Comparison of ENCODE assay signal across 10 mouse cellular contexts in the genomic region with DNA sequence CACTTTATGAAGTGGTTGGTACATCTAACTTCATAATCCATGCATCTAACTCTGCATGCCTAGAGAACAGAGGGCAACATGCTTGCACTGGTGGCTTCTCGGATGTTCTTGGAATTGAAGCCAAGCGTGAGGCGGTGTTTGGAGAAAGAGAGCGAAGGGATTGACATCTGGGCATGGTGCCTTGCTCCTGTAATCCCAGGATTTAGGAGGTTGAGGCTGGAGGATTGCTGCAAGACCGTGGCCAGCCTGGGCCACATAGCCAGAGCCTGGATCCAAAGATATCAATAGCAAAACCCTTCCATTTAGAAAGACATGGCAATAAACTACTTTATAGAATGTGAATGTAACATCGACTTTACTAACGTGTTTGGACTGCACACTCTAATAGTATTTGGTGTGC. TPM values are rescaled to one million over a fixed set of nuclear protein-coding genes. Genes with fewer than 3 reads are reported as not detected.
A peak's percentile ranks its signal among the peaks of the same experiment; 100 is the strongest.
DNase-seq lines count a peak whose midpoint lies in the region; ATAC-seq and TF ChIP-seq lines count a peak whose summit lies in the region.
"Had no signal": no experiment of that assay in that cellular context is flagged by ENCODE, and none has a peak within 500 bp of the region (broad histone marks: within the 10 kb centered on the region; RNA-seq: fewer than 3 reads in every experiment).

No protein-coding gene starts in this region.

- dilution Hi-C loops in CH12.LX (cut with MboI; ENCODE audit: extremely low pct_ligation_motif_present, extremely low pct_unique_long_range_greater_than_20kb, low sequenced_read_pairs) = no loop called here

- no peak for TF ChIP-seq EP300 in heart, adult 2 months (IDR thresholded peaks at IDR 0.05; ENCODE audit: insufficient read depth, low read depth, low read length)
- no peak for TF ChIP-seq EP300 in CH12.LX (IDR thresholded peaks at IDR 0.05; ENCODE audit: low read length)

- 0 out of 2 replicates have a peak, but pooled peaks cover 2% of the 10 kb centered on the region for H3K79me2 ChIP-seq in heart, adult 2 months (replicated peaks; ENCODE audit: control insufficient read depth, insufficient read depth, low read length)
- peaks cover 4% of the 10 kb centered on the region; the same call in 1 of the 2 replicates for H3K79me2 ChIP-seq in CH12.LX (replicated peaks; ENCODE audit: control insufficient read depth, extremely low read depth, insufficient read depth, poor library complexity, severe bottlenecking)

- no peak for ATAC-seq in midbrain, embryonic 11.5 days (ENCODE audit: low FRiP score)
- ATAC-seq in monocyte, adult 5-6 weeks (replicated peaks; ENCODE audit: insufficient number of reproducible peaks, low FRiP score, low TSS enrichment, poor library complexity, severe bottlenecking) = no peak

- peak; percentile 64 for DNase-seq in heart, adult 11 months
- DNase-seq in heart, adult 2 months = no peak
- DNase-seq in CH12.LX (ENCODE audit: extremely low read depth) = no peak
- no peak for DNase-seq in hindbrain, embryonic 10.5 days (ENCODE audit: low spot score)
- DNase-seq in midbrain, embryonic 11.5 days (ENCODE audit: low spot score, missing footprints) = no peak
- no peak for DNase-seq in urinary bladder, postnatal 36 days (ENCODE audit: low spot score in 2 of 2)
- DNase-seq in thymus, adult 18-20 months = no peak
- DNase-seq: heart, postnatal 4 days had no signal

- TF ChIP-seq RAD21 in CH12.LX (IDR thresholded peaks at IDR 0.05; ENCODE audit: low read depth, low read length) = no peak

- TF ChIP-seq POLR2A in heart, adult 2 months (IDR thresholded peaks at IDR 0.05; ENCODE audit: insufficient read depth, low read depth, low read length) = no peak
- TF ChIP-seq POLR2A in CH12.LX (IDR thresholded peaks at IDR 0.05; ENCODE audit: low read depth, low read length) = no peak

- H3K4me1 ChIP-seq in heart, adult 2 months (ENCODE audit: control insufficient read depth, insufficient read depth, low read length) = peaks cover 4% of the 10 kb centered on the region
- peaks cover 18 to 50% of the 10 kb centered on the region in 2 experiments for H3K4me1 ChIP-seq in CH12.LX (ENCODE audit: control insufficient read depth in 1 of 2, insufficient read depth in 2 of 2)
- H3K4me1 ChIP-seq in hindbrain, embryonic 10.5 days (replicated peaks) = peaks cover 58% of the 10 kb centered on the region
- H3K4me1 ChIP-seq in midbrain, embryonic 11.5 days (ENCODE audit: control insufficient read depth, insufficient read depth, low read length) = peaks cover 27% of the 10 kb centered on the region

- H3K9ac ChIP-seq in heart, adult 2 months (ENCODE audit: low read depth, low read length) = no peak overlapping the region
- H3K9ac ChIP-seq in CH12.LX (ENCODE audit: insufficient read depth, low read depth) = no peak overlapping the region
- H3K9ac ChIP-seq in midbrain, embryonic 11.5 days (ENCODE audit: low read length) = no peak overlapping the region; the same call in 1 of the 2 replicates

- no peaks in the 10 kb centered on the region for H3K9me3 ChIP-seq in CH12.LX (replicated peaks; ENCODE audit: low read length)
- no peaks in the 10 kb centered on the region for H3K9me3 ChIP-seq in hindbrain, embryonic 10.5 days
- H3K9me3 ChIP-seq in midbrain, embryonic 11.5 days (ENCODE audit: control insufficient read depth, low read length) = no peaks in the 10 kb centered on the region

- H3K4me2 ChIP-seq in CH12.LX (ENCODE audit: insufficient read depth, low read depth, poor library complexity, severe bottlenecking) = peak overlapping the region; percentile 84
- peak overlapping the region; percentile 29; the same call in 1 of the 2 replicates for H3K4me2 ChIP-seq in midbrain, embryonic 11.5 days

- intact Hi-C loops in heart, adult 2 months (cut with DNase I) = no loop called here

- no peak overlapping the region for H3K4me3 ChIP-seq in heart, adult 2 months
- no peak overlapping the region for H3K4me3 ChIP-seq in CH12.LX (replicated peaks in 1 of 3; ENCODE audit: low read depth in 2 of 3, low read length in 2 of 3, poor library complexity in 1 of 3)
- peak overlapping the region; percentile 36 for H3K4me3 ChIP-seq in hindbrain, embryonic 10.5 days
- no peak overlapping the region for H3K4me3 ChIP-seq in midbrain, embryonic 11.5 days (ENCODE audit: low read depth, low read length)

- no peaks in the 10 kb centered on the region for H3K27me3 ChIP-seq in heart, adult 2 months (ENCODE audit: control insufficient read depth, insufficient read depth, low read length)
- H3K27me3 ChIP-seq in CH12.LX (replicated peaks) = no peaks in the 10 kb centered on the region
- H3K27me3 ChIP-seq in hindbrain, embryonic 10.5 days (ENCODE audit: insufficient read depth, poor library complexity, severe bottlenecking) = no peaks in the 10 kb centered on the region
- no peaks in the 10 kb centered on the region for H3K27me3 ChIP-seq in midbrain, embryonic 11.5 days (ENCODE audit: control insufficient read depth, insufficient read depth, low read length)

- H3K36me3 ChIP-seq in heart, adult 2 months (ENCODE audit: control insufficient read depth, insufficient read depth, low read length) = no peaks in the 10 kb centered on the region
- H3K36me3 ChIP-seq in CH12.LX (replicated peaks in 1 of 2; ENCODE audit: control insufficient read depth in 1 of 2, insufficient read depth in 1 of 2, low read length in 1 of 2) = peaks cover 0 to 2% of the 10 kb centered on the region in 2 experiments
- H3K36me3 ChIP-seq in hindbrain, embryonic 10.5 days = peaks cover 4% of the 10 kb centered on the region; the same call in 1 of the 2 replicates
- no peaks in the 10 kb centered on the region for H3K36me3 ChIP-seq in midbrain, embryonic 11.5 days (ENCODE audit: control insufficient read depth, insufficient read depth, low read length)

- no peak overlapping the region for H3K27ac ChIP-seq in heart, adult 2 months
- 0 out of 2 replicates have a peak overlapping the region, but pooled peaks have one; percentile 35 for H3K27ac ChIP-seq in CH12.LX (ENCODE audit: insufficient read depth, low read depth)
- peak overlapping the region; percentile 69 for H3K27ac ChIP-seq in hindbrain, embryonic 10.5 days
- H3K27ac ChIP-seq in midbrain, embryonic 11.5 days (ENCODE audit: low read depth, low read length) = peak overlapping the region; percentile 25; the same call in 1 of the 2 replicates
- H3K27ac ChIP-seq: macrophage had no signal

- no peak for TF ChIP-seq CTCF in heart, adult 2 months (IDR thresholded peaks at IDR 0.05)
- no peak for TF ChIP-seq CTCF in CH12.LX (conservative IDR thresholded peaks at IDR 0.05 in 1 of 2, IDR thresholded peaks at IDR 0.05 in 1 of 2; ENCODE audit: low read depth in 2 of 2, low read length in 2 of 2)

- in situ Hi-C loops in CH12.LX (cut with MboI; ENCODE audit: low pct_ligation_motif_present, low pct_unique_long_range_greater_than_20kb, low sequenced_read_pairs) = no loop called here

- WGBS in heart, adult 2 months = 91% methylated on average over 7 of the region's 7 CpGs
- WGBS in hindbrain, embryonic 10.5 days = 81% methylated on average over 7 of the region's 7 CpGs
- 81% methylated on average over 7 of the region's 7 CpGs for WGBS in midbrain, embryonic 11.5 days

TF ChIP-seq in CH12.LX, 34 proteins besides CTCF, POLR2A, EP300 and RAD21:
- TF ChIP-seq CHD1 (IDR thresholded peaks at IDR 0.05; ENCODE audit: low read depth, low read length) (no peak), MAFK (IDR thresholded peaks at IDR 0.05; ENCODE audit: insufficient replicate concordance, low read length) (no peak), BHLHE40 (IDR thresholded peaks at IDR 0.05; ENCODE audit: low read depth, low read length) (no peak), IRF4 (IDR thresholded peaks at IDR 0.05; ENCODE audit: low read depth, low read length) (no peak), NELFE (IDR thresholded peaks at IDR 0.05; ENCODE audit: low read depth, low read length) (no peak), MEF2A (IDR thresholded peaks at IDR 0.05; ENCODE audit: borderline replicate concordance, low read depth, low read length) (no peak), ETS1 (conservative IDR thresholded peaks at IDR 0.05; ENCODE audit: low read depth, low read length) (no peak), UBTF (IDR thresholded peaks at IDR 0.05; ENCODE audit: low read depth, low read length) (no peak), E2F4 (IDR thresholded peaks at IDR 0.05; ENCODE audit: insufficient replicate concordance, low read depth, low read length) (no peak), GABPA (IDR thresholded peaks at IDR 0.05; ENCODE audit: insufficient replicate concordance, low read depth, low read length) (no peak), TBP (conservative IDR thresholded peaks at IDR 0.05; ENCODE audit: low read depth, low read length) (no peak), RCOR1 (conservative IDR thresholded peaks at IDR 0.05; ENCODE audit: low read depth, low read length) (no peak), SMC3 (IDR thresholded peaks at IDR 0.05; ENCODE audit: low read depth, low read length) (no peak), USF1 (IDR thresholded peaks at IDR 0.05; ENCODE audit: low read depth, low read length) (no peak), CHD2 (IDR thresholded peaks at IDR 0.05; ENCODE audit: low read length) (no peak), ZKSCAN1 (IDR thresholded peaks at IDR 0.05; ENCODE audit: borderline replicate concordance, low read depth, low read length) (no peak), HCFC1 (IDR thresholded peaks at IDR 0.05; ENCODE audit: low read depth, low read length) (no peak)

RNA-seq across cellular contexts. Expression of a gene that starts 2.0 kb away (rescaled TPM):
- 100 to 1,000 TPM in 1 of 2 experiments, 10 to 100 TPM in 1; 38.6 to 148 TPM for total RNA-seq in heart, adult 2 months (2021)
- polyA plus RNA-seq in heart, adult 2 months (2012; rRNA removed) = 19.9 and 72.4 TPM in 2 replicates
- 12.7 and 15.8 TPM in 2 replicates for total RNA-seq in CH12.LX (2012; rRNA removed)
- total RNA-seq in CH12.LX (2014; rRNA removed) = 10.9 and 12.4 TPM in 2 replicates
- polyA plus RNA-seq in CH12.LX (2012; ENCODE audit: insufficient read length, low read depth) = 10.8 and 11.6 TPM in 2 replicates
- 64.5 and 72.7 TPM in 2 replicates for polyA plus RNA-seq in hindbrain, embryonic 10.5 days (2016; fragmentation: Nextera tagmentation; extraction: Ambion mirVana)
- 63.7 and 64.1 TPM in 2 replicates for polyA plus RNA-seq in midbrain, embryonic 11.5 days (2014; fragmentation: Nextera tagmentation; extraction: Ambion mirVana)
- 32.1 to 201 TPM (median 172 TPM) in 3 replicates for total RNA-seq in monocyte, adult 5-6 weeks (2017)
